Mouse (Mus musculus): ENCODE measurements around the gene Gm3115. TPM values are rescaled to one million over a fixed set of nuclear protein-coding genes. Genes with fewer than 3 reads are reported as not detected.

Gm3115 gene
- polyA plus RNA-seq (2015; fragmentation: Nextera tagmentation; extraction: Ambion mirVana) = 0.10 TPM in 1 of 2 replicates, not detected in the other

GRCm38 (mm10) chr14:4083820-4084219 is at the start of gene Gm3115:
Gene Gm3115, plus strand, starts transcription at chr14:4084120.

GRCm38 (mm10) chr14:4110426-4110825 is 26.5 kb downstream of the Gm3115 start, which contains the start of gene Gm8108:
Gene Gm8108, plus strand, starts transcription at chr14:4110526.

Other genes with a start within 250 kb of the Gm3115 start
- 0.16 TPM in 1 of 2 replicates, not detected in the other for gene Gm3033, start 237.9 kb upstream of the Gm3115 start, polyA plus RNA-seq (2015; fragmentation: Nextera tagmentation; extraction: Ambion mirVana)
- gene Gm2916, start 199.9 kb upstream of the Gm3115 start, polyA plus RNA-seq (2015; fragmentation: Nextera tagmentation; extraction: Ambion mirVana) = 0.07 TPM in 1 of 2 replicates, not detected in the other
- 0.25 TPM in 1 of 2 replicates, not detected in the other for gene Gm3029, start 152.4 kb upstream of the Gm3115 start, polyA plus RNA-seq (2015; fragmentation: Nextera tagmentation; extraction: Ambion mirVana)
- gene Gm3095, start 120.6 kb upstream of the Gm3115 start, polyA plus RNA-seq (2015; fragmentation: Nextera tagmentation; extraction: Ambion mirVana) = not detected in 2 replicates
- gene Gm3099, start 85.7 kb upstream of the Gm3115 start, polyA plus RNA-seq (2015; fragmentation: Nextera tagmentation; extraction: Ambion mirVana) = not detected in 2 replicates
- not detected in 2 replicates for gene Gm5796, start 60.2 kb upstream of the Gm3115 start, polyA plus RNA-seq (2015; fragmentation: Nextera tagmentation; extraction: Ambion mirVana)
- gene Gm8108, start 26.4 kb downstream of the Gm3115 start, polyA plus RNA-seq (2015; fragmentation: Nextera tagmentation; extraction: Ambion mirVana) = 0.11 TPM in 1 of 2 replicates, not detected in the other
- not detected in 2 replicates for gene Gm3127, start 80.9 kb downstream of the Gm3115 start, polyA plus RNA-seq (2015; fragmentation: Nextera tagmentation; extraction: Ambion mirVana)
- gene Gm2974, start 98.5 kb downstream of the Gm3115 start, polyA plus RNA-seq (2015; fragmentation: Nextera tagmentation; extraction: Ambion mirVana) = 0.12 TPM in 1 of 2 replicates, not detected in the other
- gene Gm3138, start 165.5 kb downstream of the Gm3115 start, polyA plus RNA-seq (2015; fragmentation: Nextera tagmentation; extraction: Ambion mirVana) = 0.07 TPM in 1 of 2 replicates, not detected in the other
- not detected in 2 replicates for gene Gm3149, start 233.2 kb downstream of the Gm3115 start, polyA plus RNA-seq (2015; fragmentation: Nextera tagmentation; extraction: Ambion mirVana)

All from spleen, postnatal 0 days (tissue).